ENCODE assay signal across 9 mouse cellular contexts in genomic region chr4:134160071-134160470, GRCm38 (mm10). TPM values are rescaled to one million over a fixed set of nuclear protein-coding genes. Genes with fewer than 3 reads are reported as not detected.
DNase-seq lines count a peak whose midpoint lies in the region; ATAC-seq and TF ChIP-seq lines count a peak whose summit lies in the region.
"Not testable (repeated sequence)": the region's sequence is repeated elsewhere in the genome, so short reads cannot be mapped to it uniquely, and the experiment has no call there.
"Had no signal": no experiment of that assay in that cellular context is flagged by ENCODE, and none has a peak within 500 bp of the region (broad histone marks: within the 10 kb centered on the region; RNA-seq: fewer than 3 reads in every experiment).

No protein-coding gene starts in this region.

- WGBS in hindbrain, embryonic 12.5 days, result 12% methylated on average over 30 of the region's 30 CpGs
- WGBS in lung, adult 2 months, result 12% methylated on average over 30 of the region's 30 CpGs
- 20% methylated on average over 30 of the region's 30 CpGs for WGBS in neural tube, embryonic 13.5 days

- not testable (repeated sequence) for H3K9ac ChIP-seq in ES-Bruce4 (ENCODE audit: low read depth, poor library complexity, severe bottlenecking); hindbrain, embryonic 12.5 days
- H3K9ac ChIP-seq in neural tube, embryonic 13.5 days, result peak overlapping the region; percentile 63

- TF ChIP-seq POLR2A in ES-Bruce4 (IDR thresholded peaks at IDR 0.05; ENCODE audit: insufficient read depth, low read length), result not testable (repeated sequence)
- peak; percentile 50; the same call in 1 of the 2 replicates for TF ChIP-seq POLR2A in lung, adult 2 months (IDR thresholded peaks at IDR 0.05; ENCODE audit: borderline replicate concordance, extremely low read depth, low read depth, low read length)

- not testable (repeated sequence) for ATAC-seq in hindbrain, embryonic 12.5 days (ENCODE audit: low FRiP score); neural tube, embryonic 13.5 days (ENCODE audit: low read depth)

- not testable (repeated sequence) for H3K36me3 ChIP-seq in ES-Bruce4 (ENCODE audit: control insufficient read depth, insufficient read depth, low read length, poor library complexity, severe bottlenecking)
- H3K36me3 ChIP-seq in hindbrain, embryonic 12.5 days, result peaks cover 12% of the 10 kb centered on the region; the same call in 1 of the 2 replicates
- H3K36me3 ChIP-seq in neural tube, embryonic 13.5 days, result peaks cover 11% of the 10 kb centered on the region; the same call in 1 of the 2 replicates

- not testable (repeated sequence) for H3K27me3 ChIP-seq in ES-Bruce4 (ENCODE audit: control insufficient read depth, insufficient read depth, low read length, poor library complexity, severe bottlenecking); hindbrain, embryonic 12.5 days; neural tube, embryonic 13.5 days

- H3K4me2 ChIP-seq in hindbrain, embryonic 12.5 days (replicated peaks), result peak overlapping the region; percentile 63
- H3K4me2 ChIP-seq in neural tube, embryonic 13.5 days, result peak overlapping the region; percentile 64

- intact Hi-C loops in gastrocnemius, adult 2 months (cut with DNase I), result not testable (repeated sequence)

- not testable (repeated sequence) for H3K4me1 ChIP-seq in ES-Bruce4 (ENCODE audit: control insufficient read depth, insufficient read depth, low read length); hindbrain, embryonic 12.5 days; lung, adult 2 months (ENCODE audit: control insufficient read depth, insufficient read depth, low read length); neural tube, embryonic 13.5 days (replicated peaks)

- peak overlapping the region; percentile 38 for H3K4me3 ChIP-seq in ES-Bruce4 (ENCODE audit: low read depth, low read length)
- peak overlapping the region; percentile 69 for H3K4me3 ChIP-seq in gastrocnemius, adult 2 months
- peak overlapping the region; percentile 45 for H3K4me3 ChIP-seq in hindbrain, embryonic 12.5 days
- peak overlapping the region; percentile 58 for H3K4me3 ChIP-seq in lung, adult 2 months (replicated peaks; ENCODE audit: extremely low read depth, low read depth, low read length)
- H3K4me3 ChIP-seq in neural tube, embryonic 13.5 days, result peak overlapping the region; percentile 48

- TF ChIP-seq CTCF in ES-Bruce4 (IDR thresholded peaks at IDR 0.05; ENCODE audit: low read depth, low read length); gastrocnemius, adult 2 months (IDR thresholded peaks at IDR 0.05); lung, adult 2 months (IDR thresholded peaks at IDR 0.05; ENCODE audit: insufficient read depth, low read length): not testable (repeated sequence)

- not testable (repeated sequence) for H3K9me3 ChIP-seq in ES-Bruce4 (replicated peaks; ENCODE audit: control insufficient read depth, insufficient read depth, low read length, poor library complexity, severe bottlenecking); hindbrain, embryonic 12.5 days (replicated peaks); neural tube, embryonic 13.5 days

- not testable (repeated sequence) for H3K27ac ChIP-seq in ES-Bruce4 (ENCODE audit: insufficient read depth, low read length); hindbrain, embryonic 12.5 days; neural tube, embryonic 13.5 days (replicated peaks)
- peak overlapping the region; percentile 83 for H3K27ac ChIP-seq in gastrocnemius, adult 2 months

- peak; percentile 6 to 37 for DNase-seq in cerebellum, postnatal 36 days
- peak; percentile 64 for DNase-seq in gastrocnemius, adult 2 months
- DNase-seq in layer of hippocampus, adult 11-12 months (ENCODE audit: low spot score), result peak; percentile 19
- peak; percentile 39 for DNase-seq in lung, adult 2 months
- peak; percentile 54 for DNase-seq in testis, postnatal 10 days (ENCODE audit: low spot score)

- TF ChIP-seq EP300 in ES-Bruce4 (IDR thresholded peaks at IDR 0.05; ENCODE audit: insufficient read depth, low read depth, low read length), result not testable (repeated sequence)

RNA-seq across cellular contexts. Expression of gene Cep85, which starts 26.8 kb away (rescaled TPM):
- polyA plus RNA-seq in ES-Bruce4 (2011; ENCODE audit: insufficient read depth, insufficient read length, low read depth, missing spikeins), result 66.3 and 69.0 TPM in 2 replicates
- 10 to 100 TPM; 60.1 to 73.8 TPM for total RNA-seq in gastrocnemius, adult 2 months (2021)
- 28.1 and 30.4 TPM in 2 replicates for polyA plus RNA-seq in hindbrain, embryonic 12.5 days (2016; fragmentation: Nextera tagmentation; extraction: Ambion mirVana)
- polyA plus RNA-seq in lung, adult 2 months (2012; rRNA removed), result 17.1 and 30.2 TPM in 2 replicates
- polyA plus RNA-seq in neural tube, embryonic 13.5 days (2015; fragmentation: Nextera tagmentation; extraction: Ambion mirVana), result 21.2 and 22.6 TPM in 2 replicates

RNA-seq across cellular contexts. Expression of gene Sh3bgrl3, which starts 31.5 kb away (rescaled TPM):
- polyA plus RNA-seq in ES-Bruce4 (2011; ENCODE audit: insufficient read depth, insufficient read length, low read depth, missing spikeins), result 105 and 106 TPM in 2 replicates
- 10 to 100 TPM; 12.2 to 27.1 TPM for total RNA-seq in gastrocnemius, adult 2 months (2021)
- polyA plus RNA-seq in hindbrain, embryonic 12.5 days (2016; fragmentation: Nextera tagmentation; extraction: Ambion mirVana), result 333 and 369 TPM in 2 replicates
- polyA plus RNA-seq in lung, adult 2 months (2012; rRNA removed), result 654 and 703 TPM in 2 replicates
- 384 and 425 TPM in 2 replicates for polyA plus RNA-seq in neural tube, embryonic 13.5 days (2015; fragmentation: Nextera tagmentation; extraction: Ambion mirVana)

RNA-seq across cellular contexts. Expression of gene Gm7534, which starts 42.7 kb away (rescaled TPM):
- polyA plus RNA-seq in ES-Bruce4 (2011; ENCODE audit: insufficient read depth, insufficient read length, low read depth, missing spikeins), result not detected in 2 replicates
- total RNA-seq in gastrocnemius, adult 2 months (2021), result not detected
- polyA plus RNA-seq in hindbrain, embryonic 12.5 days (2016; fragmentation: Nextera tagmentation; extraction: Ambion mirVana), result not detected in 2 replicates
- polyA plus RNA-seq in lung, adult 2 months (2012; rRNA removed), result not detected in 2 replicates
- not detected in 2 replicates for polyA plus RNA-seq in neural tube, embryonic 13.5 days (2015; fragmentation: Nextera tagmentation; extraction: Ambion mirVana)
- total RNA-seq: CH12.LX had no signal

RNA-seq across cellular contexts. Expression of gene Ubxn11, which starts 57.7 kb away (rescaled TPM):
- polyA plus RNA-seq in ES-Bruce4 (2011; ENCODE audit: insufficient read depth, insufficient read length, low read depth, missing spikeins), result 10.4 and 11.6 TPM in 2 replicates
- 1 to 10 TPM in 1 of 2 experiments, under 1 TPM in 1; 0.71 to 1.9 TPM for total RNA-seq in gastrocnemius, adult 2 months (2021)
- polyA plus RNA-seq in hindbrain, embryonic 12.5 days (2016; fragmentation: Nextera tagmentation; extraction: Ambion mirVana), result 11.6 and 13.4 TPM in 2 replicates
- 28.8 and 30.0 TPM in 2 replicates for polyA plus RNA-seq in lung, adult 2 months (2012; rRNA removed)
- polyA plus RNA-seq in neural tube, embryonic 13.5 days (2015; fragmentation: Nextera tagmentation; extraction: Ambion mirVana), result 10.3 and 10.4 TPM in 2 replicates
